Mouse (Mus musculus): ENCODE measurements around the gene Plekhj1.
A peak's percentile ranks its signal among the peaks of the same experiment; 100 is the strongest.

Plekhj1 gene

DNA sequence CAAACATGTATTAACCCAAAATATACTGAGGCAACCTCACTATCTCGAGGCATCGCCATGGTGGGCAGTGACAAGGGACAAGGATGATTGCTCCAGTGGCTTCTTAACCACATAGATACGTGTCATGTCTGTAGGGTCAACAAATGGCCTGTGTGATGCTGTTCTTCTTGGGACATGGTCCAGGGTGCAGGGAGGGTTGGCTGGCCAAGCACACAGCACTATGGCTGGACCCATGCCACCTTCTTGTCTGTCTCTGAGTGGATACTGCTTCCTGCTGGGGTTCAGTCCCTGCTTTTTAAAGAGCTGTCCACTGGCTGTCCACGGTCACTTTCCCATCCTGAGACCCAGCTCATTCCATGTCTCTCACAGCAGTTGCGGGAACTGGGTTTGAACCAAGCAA is 21.3 kb downstream of the Plekhj1 start:
- no peak for DNase-seq (ENCODE audit: low spot score)

DNA sequence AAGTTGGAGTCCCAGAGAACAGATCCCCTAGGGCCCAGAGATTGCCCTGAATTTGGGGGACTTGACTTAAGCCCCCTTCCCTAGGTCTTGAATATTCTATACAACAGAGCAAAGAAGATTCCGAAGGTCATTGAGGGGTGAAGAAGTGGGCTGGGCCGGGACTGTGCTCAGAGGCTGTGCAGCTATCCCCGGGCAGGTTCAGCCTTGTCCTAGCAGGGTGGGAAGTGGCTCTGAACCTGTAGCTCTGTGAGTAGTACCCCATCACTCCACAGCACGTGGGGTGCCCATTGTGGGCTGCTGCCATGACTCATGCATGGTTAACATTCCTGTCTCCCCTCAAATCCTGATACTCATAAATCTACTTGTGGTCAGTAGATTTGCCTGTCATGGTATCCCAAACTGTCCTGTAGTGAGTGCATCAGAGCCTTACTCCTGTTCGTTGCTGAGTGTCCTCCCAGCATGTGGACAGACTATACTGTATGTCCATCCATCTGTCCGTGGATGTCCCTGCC is 22.0 kb downstream of the Plekhj1 start:
- DNase-seq (ENCODE audit: low spot score) = peak; percentile 66

DNA sequence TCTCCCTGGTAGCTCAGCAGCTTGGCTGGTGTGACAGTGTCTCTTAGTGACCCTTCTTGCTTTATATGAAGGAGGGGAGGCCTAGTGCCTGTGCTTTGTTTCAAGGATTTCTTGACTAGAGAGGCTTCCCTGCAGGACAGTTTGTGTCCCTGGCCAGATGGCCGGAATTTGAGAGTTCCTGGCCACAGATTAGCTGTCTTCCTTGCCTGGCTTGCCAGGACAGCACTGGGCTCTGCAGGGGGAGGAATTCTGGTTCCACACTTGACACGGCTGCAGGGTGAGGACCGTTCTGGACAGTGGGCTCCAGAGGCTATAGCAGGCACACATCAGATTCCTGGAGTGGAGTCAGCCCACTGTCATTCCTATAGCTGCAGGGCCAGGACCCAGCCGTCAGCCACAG is 22.7 kb downstream of the Plekhj1 start:
- DNase-seq (ENCODE audit: low spot score) = no peak

DNA sequence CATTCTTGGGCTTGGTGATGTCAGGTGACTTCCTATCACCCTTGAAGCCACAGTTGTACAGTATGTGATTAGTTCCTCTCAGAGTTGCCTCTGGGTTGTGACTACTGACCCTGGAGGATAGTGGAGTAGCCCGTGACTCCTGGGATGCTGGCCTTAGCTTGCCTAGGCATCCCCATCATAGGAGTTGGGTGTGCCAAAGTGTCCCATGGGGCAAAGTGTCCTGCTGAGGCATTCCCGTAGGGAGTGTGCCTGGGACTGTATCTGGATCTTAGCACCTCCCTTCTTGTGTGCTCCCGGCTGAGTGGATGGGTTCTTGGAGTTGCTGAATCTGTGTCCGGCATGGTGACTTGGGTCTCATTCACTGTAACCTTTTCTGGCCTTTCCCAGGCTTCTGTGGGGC is 23.4 kb downstream of the Plekhj1 start:
- no peak for DNase-seq (ENCODE audit: low spot score)

DNA sequence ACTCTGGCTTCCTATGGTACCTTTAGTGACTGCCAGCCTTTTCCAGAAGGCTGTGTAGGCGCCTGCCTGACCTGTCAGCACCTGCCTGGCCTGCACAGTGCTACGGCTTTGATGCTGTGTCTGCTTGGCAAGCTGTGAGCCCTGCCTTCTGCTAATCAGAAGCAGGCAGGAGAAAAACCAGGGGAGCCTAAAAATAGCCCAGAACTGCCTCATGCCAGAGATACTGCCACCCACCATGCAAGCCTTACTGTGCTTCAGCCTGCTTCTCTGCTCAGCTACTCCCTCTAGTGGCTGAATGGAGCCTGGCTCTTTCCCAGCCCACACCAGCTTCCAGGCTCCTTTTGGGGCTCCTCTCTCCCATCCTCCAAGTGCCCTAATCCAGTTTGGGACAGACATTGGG is 23.9 kb downstream of the Plekhj1 start:
- peak; percentile 82 for DNase-seq (ENCODE audit: low spot score)

DNA sequence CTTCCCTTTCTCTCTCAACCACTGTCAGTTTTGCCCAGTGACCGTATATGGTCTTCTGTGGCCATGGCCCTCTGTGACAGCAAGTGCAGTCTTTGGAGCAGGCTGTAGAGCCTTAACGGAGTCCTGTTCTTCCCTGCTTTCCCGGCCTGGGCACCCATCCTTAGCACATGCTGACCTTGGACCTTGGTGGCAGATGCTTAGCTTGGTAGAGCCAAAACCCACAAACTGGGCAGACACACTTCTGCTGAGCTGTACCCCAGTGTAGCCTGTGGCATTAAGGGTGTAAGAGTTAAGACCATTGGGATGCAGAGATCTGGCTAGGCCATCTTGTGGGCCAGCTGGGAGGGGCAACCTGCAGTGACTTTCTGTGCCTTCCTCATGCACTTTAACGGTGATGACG is 24.6 kb downstream of the Plekhj1 start:
- no peak for DNase-seq (ENCODE audit: low spot score)

DNA sequence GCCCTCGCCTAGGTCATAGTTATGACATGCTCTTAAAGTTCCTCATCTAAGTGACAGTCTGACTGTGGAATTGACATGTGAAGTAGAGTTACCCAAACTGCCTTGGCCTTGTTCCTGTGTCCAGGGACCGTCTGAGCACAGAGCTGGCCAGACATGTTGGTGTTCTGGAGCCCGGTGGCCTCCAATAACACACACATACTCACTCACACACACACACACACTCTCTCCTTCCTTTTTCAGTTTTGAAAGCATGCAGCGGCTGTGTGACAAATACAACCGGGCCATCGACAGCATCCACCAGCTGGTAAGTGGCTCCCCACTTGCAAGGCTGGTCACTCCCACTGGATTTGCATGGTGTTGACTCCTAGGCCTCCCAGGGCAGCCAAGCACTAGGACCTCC is 30.1 kb downstream of the Plekhj1 start:
- DNase-seq (ENCODE audit: low spot score) = no peak

DNA sequence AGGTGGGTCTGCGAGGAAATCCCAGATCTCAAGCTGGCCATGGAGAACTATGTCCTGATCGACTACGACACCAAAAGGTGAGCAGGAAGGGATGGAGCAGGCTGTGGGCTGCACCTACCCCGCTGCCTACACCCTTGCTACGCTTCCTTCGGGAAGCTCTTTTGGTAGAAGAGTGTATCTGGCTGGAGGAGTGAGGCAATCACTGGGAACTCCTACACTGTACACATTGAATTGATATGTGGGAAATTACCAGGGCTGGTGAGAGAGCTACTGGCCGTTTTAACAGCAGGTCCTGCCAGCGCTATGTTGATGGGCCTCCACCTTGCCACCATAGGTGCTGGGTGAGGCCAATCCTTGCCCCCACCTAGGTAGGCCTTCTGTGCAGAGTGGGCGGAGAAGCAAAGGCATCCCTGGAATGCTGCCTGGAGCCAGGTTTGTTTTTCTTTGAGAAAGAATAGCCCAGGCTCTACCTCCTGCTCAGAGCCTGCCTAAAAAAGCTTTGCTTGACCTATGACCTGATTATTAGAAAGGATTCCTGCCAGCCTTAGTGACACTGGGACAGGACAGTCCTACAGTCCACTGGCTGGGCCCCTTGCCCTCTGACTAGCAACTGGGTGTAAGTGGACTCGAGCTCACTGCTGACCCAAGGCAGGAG is 32.1 kb downstream of the Plekhj1 start:
- DNase-seq (ENCODE audit: low spot score) = no peak

DNA sequence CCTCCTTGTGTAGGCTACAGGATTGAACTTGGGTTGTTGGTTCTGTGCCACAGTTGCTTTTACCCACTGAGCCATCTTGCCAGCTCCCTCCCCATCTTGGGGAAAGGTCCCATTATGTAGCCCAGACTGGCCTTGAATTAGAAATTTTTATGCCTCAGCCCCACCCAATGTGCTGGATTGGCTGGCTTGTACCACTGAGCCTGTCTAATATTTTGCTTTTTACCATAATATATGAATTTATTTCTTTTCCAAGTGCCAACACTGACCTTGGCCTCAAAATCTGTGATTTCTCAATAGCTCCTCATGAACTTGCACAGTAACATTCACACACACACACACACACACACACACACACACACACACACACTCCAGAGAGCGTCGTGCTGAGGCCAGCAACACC is 32.7 kb downstream of the Plekhj1 start:
- no peak for DNase-seq (ENCODE audit: low spot score)

DNA sequence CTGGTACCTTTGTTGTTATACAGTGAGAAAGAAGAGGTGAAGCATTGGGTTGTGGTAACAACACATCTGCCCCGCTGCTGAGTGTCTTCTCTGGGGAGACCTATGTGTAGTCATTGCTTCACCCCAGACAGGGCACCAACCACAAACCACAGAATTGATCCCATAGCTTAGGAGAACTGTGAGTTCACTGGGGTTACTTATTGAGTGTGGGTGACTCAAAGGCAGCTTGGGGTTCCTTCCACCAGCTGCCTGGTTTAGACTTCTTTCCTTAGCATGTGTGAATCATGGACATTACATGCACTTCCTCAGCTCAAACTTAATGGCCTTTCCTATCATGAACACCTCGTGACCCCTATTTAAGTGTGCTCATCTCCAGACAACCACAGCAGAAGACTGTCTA is 34.9 kb downstream of the Plekhj1 start:
- DNase-seq (ENCODE audit: low spot score) = no peak

DNA sequence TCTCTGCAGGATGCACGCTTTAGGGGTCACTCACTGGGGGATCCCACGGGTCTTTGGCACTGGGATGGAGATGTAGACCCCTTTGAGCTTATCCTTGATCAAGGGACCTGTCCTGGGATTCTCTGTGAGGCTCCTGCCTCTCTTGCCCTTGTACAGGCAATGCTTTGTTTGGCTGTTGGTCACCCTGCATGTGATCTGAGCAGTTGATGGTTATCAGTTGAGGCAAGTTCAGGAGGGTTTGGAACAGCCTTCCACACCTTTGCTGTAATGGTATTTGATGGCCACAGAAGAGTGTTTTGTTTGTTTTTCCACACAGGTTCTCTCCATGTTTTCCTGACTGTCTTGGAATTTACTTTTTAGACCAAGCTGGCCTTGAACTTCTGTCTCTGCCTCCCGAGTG is 36.6 kb downstream of the Plekhj1 start:
- no peak for DNase-seq (ENCODE audit: low spot score)

DNA sequence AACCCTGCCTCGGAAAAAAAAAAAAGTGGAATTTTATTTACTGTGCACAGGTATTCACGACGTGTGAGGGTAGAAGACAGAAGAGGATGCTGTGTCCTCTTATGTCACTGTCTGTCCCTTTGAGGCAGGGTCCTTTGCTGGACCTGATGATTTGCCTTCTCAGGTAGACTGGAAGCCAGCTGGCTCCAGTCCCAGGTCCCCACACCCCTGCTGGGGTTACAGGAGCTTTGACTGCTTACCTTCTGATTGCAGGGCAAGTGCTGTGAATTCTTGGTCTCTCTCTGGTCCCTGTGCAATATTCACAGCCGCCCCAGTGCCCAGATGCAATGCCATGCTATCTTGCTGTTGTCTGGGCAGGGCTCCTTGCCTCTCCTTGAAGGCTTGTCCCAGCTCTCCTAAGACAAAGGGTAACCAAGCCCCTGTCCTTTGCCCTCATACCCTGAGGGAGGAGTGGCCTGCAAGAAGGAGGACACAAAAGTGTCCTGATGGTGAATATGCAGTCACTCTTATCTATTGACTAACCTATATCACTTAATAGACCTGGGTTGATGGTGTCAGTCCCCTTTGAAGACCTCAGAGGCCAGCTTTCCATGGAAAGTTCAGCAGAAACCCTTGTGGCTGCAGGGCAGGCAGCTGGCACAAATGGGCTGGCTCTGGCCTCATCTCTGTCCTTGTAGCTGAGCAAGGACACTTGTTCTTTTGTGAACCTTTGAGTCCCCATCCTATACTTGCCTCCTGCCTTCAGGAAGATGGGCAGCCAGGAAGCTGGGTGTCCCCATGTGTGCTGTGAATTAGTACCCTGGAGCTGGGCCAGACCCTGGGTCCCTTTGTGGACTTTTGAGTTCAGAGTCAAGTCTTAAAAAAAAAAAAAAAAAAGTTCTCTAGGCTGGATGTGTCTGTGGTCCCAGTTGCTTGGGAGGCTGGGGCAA is 37.6 kb downstream of the Plekhj1 start:
- no peak for DNase-seq (ENCODE audit: low spot score)

DNA sequence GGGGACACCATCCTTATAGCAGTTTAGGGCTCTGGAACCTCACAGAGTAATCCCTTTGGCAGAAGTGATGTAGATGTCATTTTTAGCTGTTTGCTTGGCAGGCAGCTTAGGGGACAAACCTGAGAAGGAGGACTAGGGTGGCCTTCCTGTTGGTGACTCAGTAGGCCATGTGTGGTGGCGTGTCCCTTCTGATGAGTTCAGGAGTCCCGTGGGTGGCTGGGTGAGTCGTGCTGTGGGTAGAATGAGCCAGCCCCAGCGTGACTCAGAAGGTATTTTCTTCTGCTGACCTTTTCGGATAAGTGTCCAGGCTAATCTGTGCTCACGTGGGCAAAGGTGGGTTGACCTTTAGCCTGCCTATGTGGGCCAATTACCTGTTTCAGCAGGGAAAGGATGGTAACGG is 39.8 kb downstream of the Plekhj1 start:
- no peak for DNase-seq (ENCODE audit: low spot score)

DNA sequence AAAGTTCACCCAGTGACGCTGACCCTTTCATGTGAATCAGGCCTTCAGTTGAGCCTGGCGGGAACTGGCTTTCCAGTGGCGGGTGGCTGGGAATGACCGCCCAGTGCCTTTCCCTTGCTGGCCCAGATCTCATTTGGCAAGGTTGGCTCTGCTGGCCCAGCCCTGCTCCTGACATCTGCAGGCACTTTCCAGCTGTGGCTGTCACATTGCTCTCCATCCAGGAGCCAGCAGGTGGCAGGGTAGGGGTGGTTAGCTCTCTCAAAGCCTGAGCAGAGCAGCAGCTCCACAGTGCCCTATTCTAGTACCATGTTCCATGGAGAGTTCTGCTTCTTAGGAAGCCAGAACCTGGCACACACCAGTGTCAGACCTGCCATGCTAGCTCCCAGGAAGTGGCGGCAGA is 40.7 kb downstream of the Plekhj1 start:
- DNase-seq (ENCODE audit: low spot score) = peak; percentile 78

DNA sequence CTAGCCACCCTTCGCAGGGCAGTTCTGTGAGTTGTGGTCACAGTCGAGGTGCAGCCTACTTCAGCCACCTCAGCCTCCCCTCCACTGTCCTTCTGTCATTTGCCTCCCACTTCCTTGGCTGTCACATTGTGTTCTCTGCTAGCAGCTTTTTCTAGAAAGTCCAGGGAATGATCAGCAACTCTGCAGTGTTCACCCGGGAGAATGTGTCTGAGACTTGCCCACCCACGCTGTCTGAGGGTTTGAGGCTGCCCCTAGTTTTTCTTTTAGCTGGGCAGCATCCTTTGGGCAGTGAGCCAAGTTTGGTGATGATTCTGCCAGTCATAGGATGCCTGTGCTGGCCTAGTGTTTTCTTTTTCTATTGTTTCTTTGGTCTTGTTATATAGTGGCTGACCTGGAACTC is 41.5 kb downstream of the Plekhj1 start:
- DNase-seq (ENCODE audit: low spot score) = no peak

DNA sequence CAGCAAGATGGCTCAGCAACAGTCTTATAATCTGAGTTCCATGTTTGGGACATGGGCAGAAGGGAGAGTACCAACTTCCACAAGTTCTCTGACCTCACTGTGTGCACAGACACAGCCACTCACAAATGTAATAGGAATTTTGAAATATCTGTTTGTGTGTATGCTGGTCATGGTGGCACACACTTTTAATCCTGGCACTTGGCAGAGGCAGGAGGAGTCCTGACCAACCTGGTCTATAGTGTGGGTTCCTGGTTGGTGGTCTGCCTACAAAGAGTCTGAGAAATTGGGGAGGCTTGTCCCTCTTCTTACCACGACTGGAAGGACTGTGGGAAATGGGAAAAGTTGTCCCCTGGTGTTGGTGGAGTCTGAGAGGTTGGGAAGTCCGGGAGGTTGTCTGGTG is 41.9 kb downstream of the Plekhj1 start:
- no peak for DNase-seq (ENCODE audit: low spot score)

DNA sequence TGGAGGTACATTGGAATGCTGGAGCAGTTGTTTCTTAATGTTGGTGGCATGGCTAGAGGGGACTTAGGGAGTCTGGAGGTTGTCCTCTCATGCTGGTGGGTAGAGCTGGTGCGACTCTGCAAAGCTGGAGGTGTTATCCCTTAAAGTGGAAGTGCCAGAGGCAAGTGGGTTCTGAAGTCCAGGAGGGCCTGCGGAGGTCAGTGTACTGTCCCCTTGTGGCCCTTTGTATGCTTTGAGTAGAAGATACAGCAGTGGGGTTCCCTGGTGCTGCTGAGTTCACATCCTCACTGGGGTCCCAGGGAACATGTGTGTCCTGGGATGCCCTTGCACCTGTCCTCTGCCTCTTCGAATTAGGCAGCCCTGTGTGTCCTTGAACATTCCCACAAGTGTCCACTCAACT is 42.3 kb downstream of the Plekhj1 start:
- no peak for DNase-seq (ENCODE audit: low spot score)

DNA sequence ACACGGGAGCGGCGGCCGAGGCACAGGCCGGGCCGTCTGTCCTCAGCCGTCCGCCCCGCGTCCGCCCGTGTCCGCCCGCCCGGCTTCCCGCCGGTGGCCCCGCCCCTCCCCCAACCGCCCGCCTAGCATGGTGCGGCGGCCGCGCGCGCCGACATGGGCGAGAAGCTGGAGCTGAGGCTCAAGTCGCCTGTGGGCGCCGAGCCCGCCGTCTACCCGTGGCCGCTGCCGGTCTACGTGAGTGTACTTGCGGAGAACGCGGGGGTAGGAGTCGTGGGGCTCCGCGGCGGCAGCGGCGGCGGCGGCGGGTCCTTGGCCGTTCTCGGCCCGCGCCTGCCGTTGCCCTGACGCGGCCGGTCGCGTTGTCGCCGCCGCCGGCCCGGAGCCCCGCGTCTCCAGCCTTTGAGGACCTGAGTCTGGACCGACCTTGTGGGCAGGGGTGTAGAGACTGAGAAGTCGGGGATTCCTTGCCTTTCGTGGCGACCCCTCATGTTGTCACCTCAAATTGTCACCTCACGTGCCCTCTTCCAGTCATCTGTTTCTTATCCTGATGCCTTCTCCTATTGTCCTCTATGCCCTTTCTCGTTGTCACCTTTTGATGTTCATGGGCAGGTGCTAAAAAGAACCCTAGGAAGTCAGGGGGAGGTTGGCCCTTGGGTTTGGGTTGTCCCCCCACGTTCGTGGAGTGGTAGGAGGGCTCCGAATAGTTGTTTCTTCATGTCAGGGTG is 43.0 kb downstream of the Plekhj1 start:
- no peak for DNase-seq (ENCODE audit: low spot score)

DNA sequence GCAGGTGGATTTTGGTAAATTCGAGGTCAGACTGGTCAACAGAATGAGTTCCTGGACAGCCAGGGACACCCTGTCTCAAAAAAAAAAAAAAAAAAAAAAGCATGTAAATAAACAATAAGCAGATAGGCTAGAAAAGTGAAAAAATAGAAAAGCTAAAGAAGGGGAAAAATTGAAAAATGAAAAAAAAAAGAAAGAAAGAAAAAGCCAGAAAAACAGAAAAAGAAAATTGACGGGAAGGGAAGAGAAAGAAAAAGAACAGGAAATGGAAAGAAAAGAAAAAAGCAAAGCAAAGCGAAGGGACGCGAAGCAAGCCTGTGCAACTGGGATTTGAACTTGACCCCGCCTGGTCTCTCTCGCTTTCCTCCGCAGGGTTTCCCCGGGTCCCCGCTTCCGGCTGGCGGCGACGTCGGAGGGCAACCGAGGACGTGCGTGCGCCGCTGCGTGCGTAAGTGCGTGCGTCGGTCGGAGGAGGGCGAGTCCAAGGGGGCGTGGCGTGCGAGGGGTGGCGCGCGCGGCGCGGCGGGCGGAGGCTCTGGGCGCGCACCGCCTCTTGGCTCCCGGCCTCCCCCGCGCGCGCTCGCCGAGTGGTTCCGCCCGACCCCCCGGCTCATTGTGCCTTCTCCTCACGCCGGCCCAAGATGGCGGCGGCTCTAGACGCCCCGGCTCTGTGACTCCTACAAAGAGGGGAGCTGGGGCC is 43.7 kb downstream of the Plekhj1 start, which contains the start of gene Dot1l:
Gene Dot1l, plus strand, starts transcription at position 613 of the 697 bp plus-strand sequence.
- DNase-seq (ENCODE audit: low spot score) = peak; percentile 98

DNA sequence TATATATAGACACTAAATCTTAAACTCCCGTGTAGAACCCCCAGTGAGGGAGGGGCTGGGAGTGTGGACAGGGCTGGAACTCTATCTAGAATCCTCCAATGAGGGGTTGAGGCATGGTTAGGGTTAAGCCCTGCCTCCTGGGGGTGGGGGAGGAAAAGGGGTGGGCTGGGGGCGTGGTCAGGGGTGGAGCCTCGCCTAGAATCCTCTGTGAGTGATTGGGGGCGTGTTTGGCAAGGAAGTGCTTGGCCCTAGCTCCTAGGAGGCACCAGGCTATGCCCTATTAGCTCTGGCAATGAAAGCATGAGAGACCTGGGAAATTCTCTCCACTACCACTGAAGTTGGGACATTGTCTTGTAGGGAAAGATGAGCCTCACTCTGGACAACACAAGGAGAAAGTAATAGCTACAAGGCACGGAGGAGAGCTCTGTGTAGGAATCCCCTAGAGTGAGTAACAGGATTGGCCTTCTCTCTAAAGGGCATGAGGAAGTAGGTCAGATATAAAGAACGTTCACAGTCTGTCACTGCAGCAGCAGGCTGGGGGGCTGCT is 46.3 kb downstream of the Plekhj1 start:
- DNase-seq (ENCODE audit: low spot score) = peak; percentile 83

DNA sequence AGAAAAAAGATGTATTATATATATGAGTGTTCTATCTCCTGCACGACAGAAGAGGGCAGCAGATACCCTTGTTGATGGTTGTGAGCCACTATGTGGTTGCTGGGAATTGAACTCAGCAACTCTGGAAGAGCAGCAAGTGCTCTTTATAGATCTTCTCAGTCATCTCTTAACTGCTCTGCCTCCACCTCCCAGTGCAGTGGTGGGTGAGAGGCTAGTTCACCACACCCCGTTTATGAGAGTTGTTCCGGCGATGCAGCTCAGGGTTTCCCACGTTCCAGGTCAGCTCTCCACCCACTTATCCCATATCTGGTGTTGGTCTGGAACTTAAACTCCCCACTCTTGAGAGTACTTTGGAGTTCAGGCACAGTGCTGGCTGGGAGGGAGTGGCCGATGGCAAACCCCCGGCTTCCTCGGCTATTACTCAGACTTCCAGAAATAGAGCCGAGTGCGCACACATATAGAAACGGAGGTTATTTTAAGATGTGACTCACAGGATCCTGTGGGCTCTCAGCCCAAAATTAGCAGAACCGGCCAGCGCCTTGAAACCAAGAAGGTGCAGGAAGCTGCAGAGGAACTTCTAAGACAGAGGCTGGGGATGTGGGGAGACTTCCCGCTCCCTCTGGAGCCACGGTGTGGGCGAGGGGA is 47.1 kb downstream of the Plekhj1 start:
- DNase-seq (ENCODE audit: low spot score) = peak; percentile 73

Measured in urinary bladder, postnatal 14 days (tissue).